In genomic region chr3:96503083-96503450, GRCm38 (mm10) we compare ENCODE assay signal across 9 mouse cellular contexts. TPM values are rescaled to one million over a fixed set of nuclear protein-coding genes. Genes with fewer than 3 reads are reported as not detected.
A peak's percentile ranks its signal among the peaks of the same experiment; 100 is the strongest.
DNase-seq lines count a peak whose midpoint lies in the region; ATAC-seq and TF ChIP-seq lines count a peak whose summit lies in the region.
"Had no signal": no experiment of that assay in that cellular context is flagged by ENCODE, and none has a peak within 500 bp of the region (broad histone marks: within the 10 kb centered on the region; RNA-seq: fewer than 3 reads in every experiment).

No protein-coding gene starts in this region.

- H3K36me3 ChIP-seq in midbrain, postnatal 0 days (ENCODE audit: insufficient read depth, low read length), result no peaks in the 10 kb centered on the region

- no peak for ATAC-seq in midbrain, postnatal 0 days (ENCODE audit: low FRiP score)

- no peaks in the 10 kb centered on the region for H3K9me3 ChIP-seq in midbrain, postnatal 0 days (ENCODE audit: low read length)

- peaks cover 4% of the 10 kb centered on the region; the same call in 1 of the 2 replicates for H3K4me1 ChIP-seq in midbrain, postnatal 0 days (ENCODE audit: insufficient read depth, low read length)

- peak overlapping the region; percentile 76 for H3K4me3 ChIP-seq in midbrain, postnatal 0 days (ENCODE audit: low read depth, low read length)

- no peak overlapping the region for H3K9ac ChIP-seq in midbrain, postnatal 0 days (replicated peaks; ENCODE audit: low read length, poor library complexity, severe bottlenecking)

- WGBS in midbrain, postnatal 0 days, result under 1% methylated on average over 7 of the region's 7 CpGs

- H3K4me2 ChIP-seq in midbrain, postnatal 0 days (ENCODE audit: low read depth, low read length, poor library complexity, severe bottlenecking), result peak overlapping the region; percentile 92

- peak; percentile 87 for TF ChIP-seq CTCF in midbrain, postnatal 0 days (IDR thresholded peaks at IDR 0.05)

- H3K27ac ChIP-seq in midbrain, postnatal 0 days (ENCODE audit: low read depth, low read length), result no peak overlapping the region

- peak; percentile 92 for DNase-seq in 3T3-L1 (ENCODE audit: low read depth, low spot score)
- DNase-seq in ZHBTc4 (ENCODE audit: low read depth, low spot score), result peak; percentile 88
- peak; percentile 91 for DNase-seq in embryo, embryonic 11 days
- peak; percentile 96 for DNase-seq in heart, adult 11 months
- DNase-seq in kidney, adult 18-20 months, result peak; percentile 83
- DNase-seq in liver, result peak; percentile 84
- peak; percentile 81 for DNase-seq in midbrain, postnatal 0 days (ENCODE audit: low spot score)
- peak; percentile 70 to 81 for DNase-seq in spleen, postnatal 36 days (ENCODE audit: low spot score in 2 of 2)

- no peaks in the 10 kb centered on the region for H3K27me3 ChIP-seq in midbrain, postnatal 0 days (ENCODE audit: insufficient read depth, low read length)

RNA-seq across cellular contexts. Expression of gene Hfe2, which starts 21.9 kb away (rescaled TPM):
- 2.0 and 2.1 TPM in 2 replicates for total RNA-seq in midbrain, postnatal 0 days (2014; rRNA removed)
- polyA plus RNA-seq in midbrain, postnatal 0 days (2015; fragmentation: Nextera tagmentation; extraction: Ambion mirVana), result 2.0 and 2.7 TPM in 2 replicates

RNA-seq across cellular contexts. Expression of gene BC107364, which starts 51.0 kb away (rescaled TPM):
- not detected in 2 replicates for total RNA-seq in midbrain, postnatal 0 days (2014; rRNA removed)
- not detected in 2 replicates for polyA plus RNA-seq in midbrain, postnatal 0 days (2015; fragmentation: Nextera tagmentation; extraction: Ambion mirVana)
- polyA plus RNA-seq: gonadal fat pad, adult 2 months had no signal

RNA-seq across cellular contexts. Expression of gene Txnip, which starts 54.7 kb away (rescaled TPM):
- total RNA-seq in midbrain, postnatal 0 days (2014; rRNA removed), result 145 and 222 TPM in 2 replicates
- 108 and 116 TPM in 2 replicates for polyA plus RNA-seq in midbrain, postnatal 0 days (2015; fragmentation: Nextera tagmentation; extraction: Ambion mirVana)
